Mouse (Mus musculus): ENCODE results near the gene Tgfa.

- TF ChIP-seq CTCF (IDR thresholded peaks at IDR 0.05; ENCODE audit: borderline replicate concordance, extremely low read depth, insufficient read depth, insufficient read length) (no peak), POLR2A (IDR thresholded peaks at IDR 0.05; ENCODE audit: borderline replicate concordance, extremely low read depth, insufficient read depth, insufficient read length, poor library complexity, severe bottlenecking) (no peak)
Measured at GRCm38 (mm10) chr6:86322991-86323390, 128.0 kb downstream of the Tgfa start.
